Mouse (Mus musculus) embryonic fibroblast, embryonic 13.5 days (primary cell): ENCODE measurements around the gene Lpar2.

Source experiments
- CTCF ChIP-seq: IDR thresholded peaks from 2 replicates; pipeline ENCODE4 v1.5.1; 2011; ENCODE audit warnings: mild to moderate bottlenecking, control low read depth, low read length, moderate library complexity, borderline replicate concordance; ENCODE audit not compliant: insufficient read depth
- POLR2A ChIP-seq: IDR thresholded peaks from 2 replicates; pipeline ENCODE4 v1.6.1; 2011; ENCODE audit warnings: low read depth, mild to moderate bottlenecking, control low read depth, low read length, moderate library complexity

DNA sequence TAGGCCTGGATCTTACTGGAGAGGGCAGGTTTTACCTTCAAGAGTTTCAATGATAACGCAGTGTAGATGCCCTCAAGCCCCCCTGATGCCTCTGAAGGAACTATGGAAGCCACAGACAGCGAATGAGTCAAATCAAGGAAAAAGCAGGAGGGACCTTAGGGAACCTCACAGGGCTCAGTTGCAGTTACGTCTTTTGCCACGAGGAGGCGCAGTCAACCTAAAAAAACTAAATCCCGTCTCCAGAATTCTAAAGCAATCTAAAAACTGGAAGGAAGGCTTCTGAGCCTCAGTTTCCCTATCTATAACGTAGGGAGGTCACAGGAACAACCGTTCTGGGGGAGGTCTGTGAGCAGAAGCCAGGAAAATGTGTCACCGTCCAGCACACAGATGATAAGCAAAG lies 51.9 kb downstream of the Lpar2 start:
- TF ChIP-seq CTCF (peak; percentile 59; the same call in 1 of the 2 replicates), POLR2A (no peak)
